Mouse (Mus musculus): ENCODE measurements around the gene Eno4. TPM values are rescaled to one million over a fixed set of nuclear protein-coding genes. Genes with fewer than 3 reads are reported as not detected.

Eno4 gene
- polyA plus RNA-seq, 1 experiment from 2014 or later: 0.28 TPM

DNA sequence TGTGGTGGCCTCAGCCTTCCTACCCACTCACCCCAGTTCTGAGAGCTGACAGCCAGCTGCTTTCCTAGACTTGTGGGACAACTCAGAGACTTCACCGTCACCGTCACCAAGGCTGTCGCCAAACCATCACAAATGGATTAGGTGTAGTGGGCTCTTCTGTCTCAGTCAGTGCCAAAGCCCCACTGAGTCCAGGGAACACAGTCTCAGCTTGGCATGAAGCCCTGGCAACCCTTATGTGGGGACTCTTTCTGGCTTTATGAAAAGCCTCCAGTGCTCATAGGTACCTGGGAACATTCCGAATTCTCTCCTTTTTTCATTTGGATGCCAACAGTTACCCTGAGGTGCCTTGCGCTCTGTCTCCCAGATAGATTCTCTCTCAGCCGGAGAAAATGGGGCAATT lies 29.9 kb upstream of the Eno4 start:
- no peaks in the 10 kb centered on the region for H3K9me3 ChIP-seq (ENCODE audit: control insufficient read depth, low read length)
- no peak overlapping the region for H3K4me3 ChIP-seq (ENCODE audit: low read length)
- no peak overlapping the region for H3K9ac ChIP-seq (ENCODE audit: low read depth, low read length)
- H3K4me1 ChIP-seq (ENCODE audit: control insufficient read depth, insufficient read depth, low read length): no peaks in the 10 kb centered on the region
- ATAC-seq: no peak
- H3K4me2 ChIP-seq (ENCODE audit: low read depth, low read length): no peak overlapping the region
- H3K36me3 ChIP-seq (ENCODE audit: control insufficient read depth, insufficient read depth, low read length): no peaks in the 10 kb centered on the region
- H3K27ac ChIP-seq (ENCODE audit: low read length): no peak overlapping the region
- WGBS: 88% methylated on average over 6 of the region's 6 CpGs
- peaks cover 8% of the 10 kb centered on the region; the same call in 1 of the 2 replicates for H3K27me3 ChIP-seq (replicated peaks; ENCODE audit: control insufficient read depth, insufficient read depth, low read length)

DNA sequence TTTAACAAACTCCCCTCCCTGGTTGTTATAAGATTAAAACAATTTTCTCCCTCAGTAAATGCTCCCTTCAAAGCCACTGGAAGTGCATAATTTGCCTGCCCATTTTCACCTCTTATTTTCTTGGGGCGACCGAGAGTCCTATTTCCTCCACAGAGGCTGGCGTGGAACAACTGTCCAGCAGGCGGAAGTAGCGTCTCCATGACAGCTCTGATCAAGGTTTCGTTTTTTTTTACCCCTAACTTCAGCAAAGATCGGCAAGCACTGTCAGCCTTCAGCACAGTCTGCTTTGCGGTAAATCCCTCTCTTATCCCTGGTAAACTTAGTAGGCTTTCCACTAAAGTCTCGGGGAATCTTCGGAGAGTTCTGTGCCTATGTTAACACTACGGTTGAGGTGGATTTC lies 24.6 kb upstream of the Eno4 start:
- Histone ChIP-seq H3K27me3 (replicated peaks; ENCODE audit: control insufficient read depth, insufficient read depth, low read length) (peaks cover 11% of the 10 kb centered on the region; the same call in 1 of the 2 replicates), H3K4me3 (ENCODE audit: low read length) (peak overlapping the region; percentile 24), H3K27ac (ENCODE audit: low read length) (no peak overlapping the region), H3K9me3 (ENCODE audit: control insufficient read depth, low read length) (no peaks in the 10 kb centered on the region), H3K4me1 (ENCODE audit: control insufficient read depth, insufficient read depth, low read length) (no peaks in the 10 kb centered on the region), H3K9ac (ENCODE audit: low read depth, low read length) (no peak overlapping the region; the same call in 1 of the 2 replicates), H3K4me2 (ENCODE audit: low read depth, low read length) (peak overlapping the region; percentile 20), H3K36me3 (ENCODE audit: control insufficient read depth, insufficient read depth, low read length) (no peaks in the 10 kb centered on the region)
- ATAC-seq: no peak
- WGBS: 8% methylated on average over 11 of the region's 11 CpGs

DNA sequence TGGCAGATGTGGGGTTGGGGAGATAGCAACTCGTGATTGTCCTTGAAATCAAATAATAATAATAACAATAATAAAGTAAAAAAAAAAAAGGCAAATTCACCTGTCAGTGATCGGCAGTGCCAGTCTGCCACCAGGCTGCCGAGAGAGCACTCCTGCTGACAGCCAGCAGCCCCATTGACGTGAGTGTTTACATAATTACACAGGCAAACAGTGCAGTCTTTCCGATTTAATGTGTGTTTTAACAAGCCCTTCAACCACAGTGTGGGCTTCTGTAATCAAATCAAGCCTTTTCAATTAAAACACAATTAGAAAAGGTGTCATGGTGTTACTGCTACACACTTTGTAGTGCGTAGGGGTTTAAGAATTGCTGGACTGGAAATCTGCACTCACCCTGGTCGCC lies 24.1 kb upstream of the Eno4 start:
- H3K4me1 ChIP-seq (ENCODE audit: control insufficient read depth, insufficient read depth, low read length): no peaks in the 10 kb centered on the region
- WGBS: 23% methylated on average over 7 of the region's 7 CpGs
- peak overlapping the region; percentile 20 for H3K4me2 ChIP-seq (ENCODE audit: low read depth, low read length)
- H3K9ac ChIP-seq (ENCODE audit: low read depth, low read length): no peak overlapping the region
- H3K36me3 ChIP-seq (ENCODE audit: control insufficient read depth, insufficient read depth, low read length): no peaks in the 10 kb centered on the region
- peaks cover 11% of the 10 kb centered on the region; the same call in 1 of the 2 replicates for H3K27me3 ChIP-seq (replicated peaks; ENCODE audit: control insufficient read depth, insufficient read depth, low read length)
- no peak for ATAC-seq
- no peak overlapping the region for H3K27ac ChIP-seq (ENCODE audit: low read length)
- no peaks in the 10 kb centered on the region for H3K9me3 ChIP-seq (ENCODE audit: control insufficient read depth, low read length)
- H3K4me3 ChIP-seq (ENCODE audit: low read length): no peak overlapping the region; the same call in 1 of the 2 replicates

- H3K9me3 ChIP-seq (ENCODE audit: control insufficient read depth, low read length): no peaks in the 10 kb centered on the region
- no peak overlapping the region for H3K4me3 ChIP-seq (ENCODE audit: low read length)
- H3K36me3 ChIP-seq (ENCODE audit: control insufficient read depth, insufficient read depth, low read length): no peaks in the 10 kb centered on the region
- 40% methylated on average over 16 of the region's 16 CpGs for WGBS
- H3K27ac ChIP-seq (ENCODE audit: low read length): no peak overlapping the region
- no peaks in the 10 kb centered on the region for H3K4me1 ChIP-seq (ENCODE audit: control insufficient read depth, insufficient read depth, low read length)
- no peak for ATAC-seq
- no peak overlapping the region for H3K9ac ChIP-seq (ENCODE audit: low read depth, low read length)
- H3K27me3 ChIP-seq (replicated peaks; ENCODE audit: control insufficient read depth, insufficient read depth, low read length): 0 out of 2 replicates have a peak, but pooled peaks cover 10% of the 10 kb centered on the region
- no peak overlapping the region for H3K4me2 ChIP-seq (ENCODE audit: low read depth, low read length)
These were observed 12.0 kb upstream of the Eno4 start for GRCm38 (mm10) chr19:58931081-58931800.

DNA sequence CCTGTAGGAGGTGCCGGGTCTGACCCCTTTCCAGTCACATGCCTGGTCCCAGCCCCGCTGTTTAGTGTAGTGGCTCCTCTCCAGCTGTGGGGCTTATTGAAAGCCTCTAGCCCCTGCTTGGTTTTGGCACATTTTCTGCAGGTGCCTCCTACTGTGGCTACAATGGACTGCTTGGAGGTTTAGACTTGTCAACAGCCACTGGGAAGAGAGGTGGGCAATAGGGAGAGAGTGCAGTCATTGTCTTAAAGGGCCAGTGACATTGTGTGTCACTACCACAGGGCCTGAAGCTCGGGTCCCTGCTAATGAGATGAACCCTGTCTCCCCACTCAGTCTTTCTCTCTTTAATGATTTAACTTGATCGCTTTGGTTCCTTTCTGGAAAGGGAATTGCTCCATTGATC lies 10.2 kb upstream of the Eno4 start:
- Histone ChIP-seq H3K27ac (ENCODE audit: low read length) (no peak overlapping the region), H3K9me3 (ENCODE audit: control insufficient read depth, low read length) (no peaks in the 10 kb centered on the region), H3K4me1 (ENCODE audit: control insufficient read depth, insufficient read depth, low read length) (no peaks in the 10 kb centered on the region), H3K36me3 (ENCODE audit: control insufficient read depth, insufficient read depth, low read length) (no peaks in the 10 kb centered on the region), H3K4me2 (ENCODE audit: low read depth, low read length) (no peak overlapping the region), H3K4me3 (ENCODE audit: low read length) (no peak overlapping the region), H3K27me3 (replicated peaks; ENCODE audit: control insufficient read depth, insufficient read depth, low read length) (0 out of 2 replicates have a peak, but pooled peaks cover 10% of the 10 kb centered on the region), H3K9ac (ENCODE audit: low read depth, low read length) (no peak overlapping the region)
- no peak for ATAC-seq
- 25% methylated on average over 4 of the region's 4 CpGs for WGBS

DNA sequence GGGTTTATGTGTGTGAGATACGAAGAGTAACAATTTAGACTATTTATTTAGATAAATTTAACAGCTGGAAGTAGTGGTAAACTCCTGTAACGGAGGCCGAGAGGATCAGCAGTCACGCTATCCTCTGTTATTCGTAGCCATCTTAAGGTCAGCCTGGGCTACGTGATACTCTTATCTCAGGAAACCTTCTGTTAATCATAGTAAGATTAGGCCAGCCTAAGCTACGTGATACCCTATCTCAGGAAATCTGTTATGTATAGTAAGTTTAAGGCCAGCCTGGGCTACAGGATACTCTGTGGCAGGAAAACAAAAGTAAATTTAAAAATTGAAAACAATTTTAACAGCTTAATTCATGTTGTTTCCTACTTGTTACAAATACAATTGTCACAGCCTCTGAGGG lies 2.7 kb downstream of the Eno4 start:
- Histone ChIP-seq H3K4me2 (ENCODE audit: low read depth, low read length) (no peak overlapping the region), H3K36me3 (ENCODE audit: control insufficient read depth, insufficient read depth, low read length) (no peaks in the 10 kb centered on the region), H3K4me1 (ENCODE audit: control insufficient read depth, insufficient read depth, low read length) (peaks cover 4% of the 10 kb centered on the region; the same call in 1 of the 2 replicates), H3K9me3 (ENCODE audit: control insufficient read depth, low read length) (no peaks in the 10 kb centered on the region), H3K27me3 (replicated peaks; ENCODE audit: control insufficient read depth, insufficient read depth, low read length) (no peaks in the 10 kb centered on the region), H3K9ac (ENCODE audit: low read depth, low read length) (no peak overlapping the region), H3K4me3 (ENCODE audit: low read length) (no peak overlapping the region), H3K27ac (ENCODE audit: low read length) (no peak overlapping the region)
- WGBS: 83% methylated on average over 7 of the region's 7 CpGs
- ATAC-seq: no peak

GRCm38 (mm10) chr19:58951521-58951920 lies 8.3 kb downstream of the Eno4 start:
- Histone ChIP-seq H3K27ac (ENCODE audit: low read length) (no peak overlapping the region), H3K9me3 (ENCODE audit: control insufficient read depth, low read length) (no peaks in the 10 kb centered on the region), H3K27me3 (replicated peaks; ENCODE audit: control insufficient read depth, insufficient read depth, low read length) (no peaks in the 10 kb centered on the region), H3K4me2 (ENCODE audit: low read depth, low read length) (no peak overlapping the region), H3K4me1 (ENCODE audit: control insufficient read depth, insufficient read depth, low read length) (no peaks in the 10 kb centered on the region), H3K9ac (ENCODE audit: low read depth, low read length) (no peak overlapping the region), H3K36me3 (ENCODE audit: control insufficient read depth, insufficient read depth, low read length) (no peaks in the 10 kb centered on the region), H3K4me3 (ENCODE audit: low read length) (no peak overlapping the region)
- 90% methylated on average over 3 of the region's 3 CpGs for WGBS
- ATAC-seq: no peak

- Histone ChIP-seq H3K4me3 (ENCODE audit: low read length) (no peak overlapping the region), H3K27me3 (replicated peaks; ENCODE audit: control insufficient read depth, insufficient read depth, low read length) (no peaks in the 10 kb centered on the region)
These were observed 9.0 kb downstream of the Eno4 start for GRCm38 (mm10) chr19:58952236-58952635.

GRCm38 (mm10) chr19:58954779-58955178 lies 11.6 kb downstream of the Eno4 start:
- no peaks in the 10 kb centered on the region for H3K9me3 ChIP-seq (ENCODE audit: control insufficient read depth, low read length)
- H3K27ac ChIP-seq (ENCODE audit: low read length): no peak overlapping the region
- no peaks in the 10 kb centered on the region for H3K36me3 ChIP-seq (ENCODE audit: control insufficient read depth, insufficient read depth, low read length)
- H3K4me3 ChIP-seq (ENCODE audit: low read length): no peak overlapping the region
- 89% methylated on average over 8 of the region's 8 CpGs for WGBS
- H3K4me2 ChIP-seq (ENCODE audit: low read depth, low read length): no peak overlapping the region
- H3K4me1 ChIP-seq (ENCODE audit: control insufficient read depth, insufficient read depth, low read length): no peaks in the 10 kb centered on the region
- no peak for ATAC-seq
- H3K9ac ChIP-seq (ENCODE audit: low read depth, low read length): no peak overlapping the region
- H3K27me3 ChIP-seq (replicated peaks; ENCODE audit: control insufficient read depth, insufficient read depth, low read length): no peaks in the 10 kb centered on the region

More at GRCm38 (mm10) chr19:58952236-58952635, 9.0 kb downstream of the Eno4 start:
- no peaks in the 10 kb centered on the region for H3K9me3 ChIP-seq (ENCODE audit: control insufficient read depth, low read length)
- 70% methylated on average over 13 of the region's 13 CpGs for WGBS
- no peak overlapping the region for H3K27ac ChIP-seq (ENCODE audit: low read length)
- H3K36me3 ChIP-seq (ENCODE audit: control insufficient read depth, insufficient read depth, low read length): no peaks in the 10 kb centered on the region
- H3K4me1 ChIP-seq (ENCODE audit: control insufficient read depth, insufficient read depth, low read length): no peaks in the 10 kb centered on the region
- no peak overlapping the region for H3K4me2 ChIP-seq (ENCODE audit: low read depth, low read length)
- no peak overlapping the region for H3K9ac ChIP-seq (ENCODE audit: low read depth, low read length)
- no peak for ATAC-seq

GRCm38 (mm10) chr19:58963011-58963410 lies 19.8 kb downstream of the Eno4 start:
- H3K4me2 ChIP-seq (ENCODE audit: low read depth, low read length): no peak overlapping the region
- H3K27ac ChIP-seq (ENCODE audit: low read length): no peak overlapping the region
- H3K36me3 ChIP-seq (ENCODE audit: control insufficient read depth, insufficient read depth, low read length): no peaks in the 10 kb centered on the region
- H3K9ac ChIP-seq (ENCODE audit: low read depth, low read length): no peak overlapping the region
- no peaks in the 10 kb centered on the region for H3K9me3 ChIP-seq (ENCODE audit: control insufficient read depth, low read length)
- 65% methylated on average over 8 of the region's 8 CpGs for WGBS
- H3K27me3 ChIP-seq (replicated peaks; ENCODE audit: control insufficient read depth, insufficient read depth, low read length): no peaks in the 10 kb centered on the region
- no peaks in the 10 kb centered on the region for H3K4me1 ChIP-seq (ENCODE audit: control insufficient read depth, insufficient read depth, low read length)
- no peak overlapping the region for H3K4me3 ChIP-seq (ENCODE audit: low read length)
- no peak for ATAC-seq
